Mouse (Mus musculus) forebrain, embryonic 14.5 days (tissue): ENCODE measurements around the gene Fshb. TPM values are rescaled to one million over a fixed set of nuclear protein-coding genes. Genes with fewer than 3 reads are reported as not detected.

Experiments
- ATAC-seq: fragments of 200-750 bp; cut with Nextera tagmentation; 2 replicates; pipeline ENCODE4 v1.8.0; 2017; ENCODE audit warnings: mild to moderate bottlenecking, moderate library complexity
- DNase-seq: peaks from one replicate; pipeline ENCODE4 v3.0.0-alpha.2; 2015; ENCODE audit warnings: low spot score
- H3K27ac ChIP-seq: fragments of 300-500 bp; sonication (generic); 2 replicates; pipeline ENCODE4 v1.5.1; 2014; ENCODE audit warnings: low read depth, mild to moderate bottlenecking, control low read depth, low read length, moderate library complexity
- H3K27me3 ChIP-seq: fragments of 300-500 bp; sonication (generic); replicated peaks from 2 replicates; pipeline ENCODE4 v1.6.1; 2014; ENCODE audit warnings: low read length, control low read depth, mixed read lengths; ENCODE audit not compliant: control insufficient read depth, insufficient read depth
- H3K36me3 ChIP-seq: fragments of 300-500 bp; sonication (generic); 2 replicates; pipeline ENCODE4 v1.6.1; 2014; ENCODE audit warnings: low read length, control low read depth; ENCODE audit not compliant: control insufficient read depth, insufficient read depth
- H3K4me1 ChIP-seq: fragments of 300-500 bp; sonication (generic); 2 replicates; pipeline ENCODE4 v1.6.1; 2014; ENCODE audit warnings: antibody characterized with exemption, low read length, control low read depth; ENCODE audit not compliant: control insufficient read depth, insufficient read depth
- H3K4me2 ChIP-seq: fragments of 300-500 bp; sonication (generic); 2 replicates; pipeline ENCODE4 v1.6.1; 2014; ENCODE audit warnings: mild to moderate bottlenecking, control low read depth, low read length
- H3K4me3 ChIP-seq: fragments of 300-500 bp; sonication (generic); 2 replicates; pipeline ENCODE4 v1.5.1; 2014; ENCODE audit warnings: low read depth, low read length, control low read depth
- H3K9ac ChIP-seq: fragments of 300-500 bp; sonication (generic); 2 replicates; pipeline ENCODE4 v1.6.1; 2014; ENCODE audit warnings: mild to moderate bottlenecking, low read length, control low read depth, moderate library complexity
- H3K9me3 ChIP-seq: fragments of 300-500 bp; sonication (generic); replicated peaks from 2 replicates; pipeline ENCODE4 v1.6.1; 2016; ENCODE audit warnings: low read length, control low read depth, mixed read lengths; ENCODE audit not compliant: control insufficient read depth
- WGBS: fragments of 180-500 bp; shearing (Covaris S2); extraction: QIAGEN DNeasy Blood & Tissue Kit; methylation state at CpG from one replicate; pipeline ENCODE4 v1.1.7; 2014; 5-methylcytosine and 5-hydroxymethylcytosine counted together
- polyA plus RNA-seq: library from polyadenylated mRNA; unstranded; fragments of >200 nt; fragmentation: Nextera tagmentation; extraction: Ambion mirVana; gene quantifications from 2 replicates; pipeline ENCODE4 v1.2.1, GENCODE M21; 2014

Fshb gene
- polyA plus RNA-seq, 1 experiment from 2014 or later: not detected

DNA sequence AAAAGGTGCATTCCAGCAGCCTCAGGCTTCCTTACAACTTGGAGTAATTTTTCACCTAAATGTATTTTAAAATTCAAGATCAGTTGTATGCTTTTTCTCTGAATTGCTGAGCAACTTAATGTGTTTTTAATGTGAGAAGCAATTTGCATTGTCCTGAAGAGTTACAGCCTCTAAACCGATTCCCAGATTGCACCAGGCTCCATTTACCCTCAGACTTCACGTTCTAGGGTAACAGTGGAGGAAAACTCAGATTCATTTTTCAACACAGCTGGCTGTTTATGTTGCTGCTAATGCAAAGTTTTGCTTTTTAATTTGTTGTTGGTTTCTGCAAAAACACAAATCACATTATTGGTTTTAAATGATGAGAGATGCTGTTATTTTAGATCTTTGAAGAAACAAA, 40.1 kb downstream of the Fshb start:
- Histone ChIP-seq H3K4me3 (no peak overlapping the region), H3K4me1 (no peaks in the 10 kb centered on the region), H3K4me2 (no peak overlapping the region), H3K36me3 (no peaks in the 10 kb centered on the region), H3K27me3 (no peaks in the 10 kb centered on the region), H3K9ac (no peak overlapping the region), H3K27ac (no peak overlapping the region), H3K9me3 (no peaks in the 10 kb centered on the region)
- ATAC-seq (no peak), DNase-seq (no peak)
- 77% methylated on average over 2 of the region's 2 CpGs for whole genome bisulfite sequencing

DNA sequence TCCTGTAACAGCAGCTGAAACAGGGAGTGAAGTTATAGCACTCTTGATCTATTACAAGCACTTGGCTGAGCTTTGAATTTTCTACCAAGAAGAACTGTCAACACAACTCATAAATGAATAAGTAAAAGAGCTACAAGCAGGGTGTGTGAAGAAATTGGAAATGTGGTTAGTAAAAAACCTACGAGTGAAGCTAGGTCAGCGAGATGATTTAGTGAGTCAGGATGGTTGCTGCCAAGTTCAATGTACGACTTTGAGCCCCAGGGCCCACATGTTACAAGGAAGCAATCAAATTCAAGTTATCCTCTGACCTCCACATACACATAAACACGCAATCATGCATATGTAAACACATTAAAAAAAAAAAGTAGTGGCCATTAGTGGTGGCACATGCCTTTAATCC, 46.3 kb downstream of the Fshb start:
- Histone ChIP-seq H3K9ac (no peak overlapping the region), H3K27ac (no peak overlapping the region), H3K4me2 (no peak overlapping the region), H3K36me3 (no peaks in the 10 kb centered on the region), H3K4me1 (no peaks in the 10 kb centered on the region), H3K4me3 (no peak overlapping the region), H3K27me3 (no peaks in the 10 kb centered on the region), H3K9me3 (no peaks in the 10 kb centered on the region)
- no peak for DNase-seq
- WGBS: 86% methylated on average over 4 of the region's 4 CpGs
- no peak for ATAC-seq

DNA sequence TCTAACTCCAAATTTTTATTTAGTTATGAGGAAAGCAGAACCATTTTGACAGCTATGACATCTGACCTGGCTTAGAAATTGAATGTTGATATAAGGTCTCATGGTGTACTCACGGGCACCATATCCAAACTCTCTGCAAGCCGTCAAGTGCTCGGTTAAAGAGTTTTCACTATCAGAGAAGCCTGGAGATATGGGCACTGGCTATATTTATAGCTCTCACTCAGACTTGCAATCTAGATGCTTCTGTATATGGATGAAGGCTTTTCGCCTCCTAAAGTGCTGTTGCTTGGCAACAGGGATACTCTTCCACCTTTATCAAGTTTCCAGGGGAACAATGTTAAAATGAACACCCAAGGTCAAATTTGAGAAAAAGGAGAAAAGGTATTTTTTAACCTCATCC, 47.1 kb downstream of the Fshb start:
- Histone ChIP-seq H3K4me1 (no peaks in the 10 kb centered on the region), H3K4me3 (no peak overlapping the region), H3K27ac (no peak overlapping the region), H3K27me3 (no peaks in the 10 kb centered on the region), H3K36me3 (no peaks in the 10 kb centered on the region), H3K4me2 (no peak overlapping the region), H3K9ac (no peak overlapping the region), H3K9me3 (no peaks in the 10 kb centered on the region)
- no peak for DNase-seq
- ATAC-seq: no peak
- 98% methylated on average over 4 of the region's 4 CpGs for WGBS

DNA sequence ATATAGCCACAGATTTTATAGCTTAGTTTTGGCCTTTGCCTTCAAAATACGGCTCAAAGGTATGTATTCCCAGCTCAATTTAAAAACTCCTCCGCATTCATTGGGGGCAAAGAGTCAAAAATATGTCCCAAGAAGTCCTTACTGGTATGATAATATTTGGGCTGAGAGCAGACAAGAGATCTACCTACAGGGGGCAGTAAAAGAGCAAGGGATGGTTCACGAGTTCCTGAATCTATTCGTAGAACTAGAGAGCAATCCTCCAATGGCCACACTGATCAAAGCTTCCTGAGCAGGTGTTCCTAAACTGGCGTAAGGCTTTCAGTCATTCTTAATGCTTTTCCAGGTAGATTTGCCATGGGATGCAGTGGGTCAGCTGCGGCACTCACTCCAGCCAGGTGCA, 49.3 kb downstream of the Fshb start:
- Histone ChIP-seq H3K4me3 (no peak overlapping the region), H3K4me2 (no peak overlapping the region), H3K27me3 (no peaks in the 10 kb centered on the region), H3K4me1 (no peaks in the 10 kb centered on the region), H3K27ac (no peak overlapping the region), H3K9me3 (no peaks in the 10 kb centered on the region), H3K36me3 (no peaks in the 10 kb centered on the region), H3K9ac (no peak overlapping the region)
- DNase-seq (peak; percentile 10), ATAC-seq (no peak)
- WGBS: 79% methylated on average over 6 of the region's 6 CpGs

DNA sequence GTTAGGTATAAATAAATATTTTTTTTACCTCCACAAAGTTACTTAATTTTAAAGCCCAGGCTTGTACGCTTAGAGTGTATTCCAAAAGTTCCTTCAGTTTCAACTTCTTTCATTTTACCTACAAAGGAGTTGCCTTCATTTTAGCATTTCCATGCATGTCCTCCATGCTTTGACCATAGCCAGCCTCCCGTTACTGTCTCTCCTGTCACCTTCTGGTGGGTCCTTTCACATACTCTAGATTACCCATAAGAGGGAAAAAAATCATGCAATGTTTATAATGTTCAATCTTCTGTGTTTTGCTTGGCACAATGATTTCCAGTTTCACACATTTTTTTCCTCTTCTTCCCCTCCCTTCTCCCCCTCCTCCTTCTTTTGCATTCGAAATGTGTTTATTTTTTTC, 53.1 kb downstream of the Fshb start:
- DNase-seq (no peak), ATAC-seq (no peak)
- 88% methylated on average over 3 of the region's 3 CpGs for WGBS

More for the DNA sequence above, 53.1 kb downstream of the Fshb start:
- Histone ChIP-seq H3K9ac (no peak overlapping the region), H3K4me2 (no peak overlapping the region), H3K27me3 (no peaks in the 10 kb centered on the region), H3K27ac (no peak overlapping the region), H3K4me1 (no peaks in the 10 kb centered on the region), H3K4me3 (no peak overlapping the region), H3K36me3 (no peaks in the 10 kb centered on the region), H3K9me3 (no peaks in the 10 kb centered on the region)

Other genes with a start within 250 kb of the Fshb start
- 36.8 and 40.3 TPM in 2 replicates for gene Arl14ep, start 85.2 kb downstream of the Fshb start, polyA plus RNA-seq
- gene Kcna4, start 231.0 kb upstream of the Fshb start, polyA plus RNA-seq: 0.94 and 1.7 TPM in 2 replicates